Mouse (Mus musculus): ENCODE results near the gene Rab28. TPM values are rescaled to one million over a fixed set of nuclear protein-coding genes. Genes with fewer than 3 reads are reported as not detected.
"Not testable (repeated sequence)": the region's sequence is repeated elsewhere in the genome, so short reads cannot be mapped to it uniquely, and the experiment has no call there.

Rab28 gene
- 10 to 100 TPM; 69.4 to 76.4 (median 74.4) TPM for total RNA-seq (2022)

GRCm38 (mm10) chr5:41708051-41708630 is at the start of gene Rab28:
Gene Rab28 (minus strand): TSS chr5:41708157.
- DNase-seq (ENCODE audit: low spot score in 2 of 2) = peak; percentile 86 to 97

GRCm38 (mm10) chr5:41757338-41757737 is 49.4 kb upstream of the Rab28 start:
- DNase-seq (ENCODE audit: low spot score in 2 of 2) = no peak

- DNase-seq (ENCODE audit: low spot score in 2 of 2) = no peak
Measured at GRCm38 (mm10) chr5:41756396-41756795, 48.4 kb upstream of the Rab28 start.

GRCm38 (mm10) chr5:41755373-41755960 is 47.5 kb upstream of the Rab28 start:
- no peak for DNase-seq (ENCODE audit: low spot score in 2 of 2)

DNA sequence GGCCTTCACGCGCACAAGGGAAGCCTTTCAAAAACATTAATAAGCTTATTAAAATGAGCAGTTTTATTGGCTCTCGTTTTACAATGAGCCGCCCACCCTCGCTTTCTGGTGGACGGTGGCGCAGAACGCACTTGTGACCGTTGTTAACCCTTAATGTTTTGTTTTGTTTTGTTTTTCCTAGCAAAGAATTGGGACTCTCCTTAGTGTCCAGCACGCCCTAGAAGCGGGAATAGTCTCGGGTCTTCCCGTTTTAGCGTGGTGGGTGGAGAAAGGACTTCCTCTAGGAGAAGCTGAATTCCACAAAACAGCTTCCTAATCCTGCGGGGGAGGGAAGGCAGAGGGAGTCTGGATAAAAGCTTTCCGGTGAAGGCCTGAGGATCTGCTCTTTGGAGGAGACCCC is 46.9 kb upstream of the Rab28 start:
- DNase-seq (ENCODE audit: low spot score in 2 of 2) = no peak

- DNase-seq (ENCODE audit: low spot score in 2 of 2) = no peak
Measured at GRCm38 (mm10) chr5:41754226-41754775, 46.3 kb upstream of the Rab28 start.

GRCm38 (mm10) chr5:41752721-41753120 is 44.8 kb upstream of the Rab28 start:
- DNase-seq (ENCODE audit: low spot score in 2 of 2) = no peak

DNA sequence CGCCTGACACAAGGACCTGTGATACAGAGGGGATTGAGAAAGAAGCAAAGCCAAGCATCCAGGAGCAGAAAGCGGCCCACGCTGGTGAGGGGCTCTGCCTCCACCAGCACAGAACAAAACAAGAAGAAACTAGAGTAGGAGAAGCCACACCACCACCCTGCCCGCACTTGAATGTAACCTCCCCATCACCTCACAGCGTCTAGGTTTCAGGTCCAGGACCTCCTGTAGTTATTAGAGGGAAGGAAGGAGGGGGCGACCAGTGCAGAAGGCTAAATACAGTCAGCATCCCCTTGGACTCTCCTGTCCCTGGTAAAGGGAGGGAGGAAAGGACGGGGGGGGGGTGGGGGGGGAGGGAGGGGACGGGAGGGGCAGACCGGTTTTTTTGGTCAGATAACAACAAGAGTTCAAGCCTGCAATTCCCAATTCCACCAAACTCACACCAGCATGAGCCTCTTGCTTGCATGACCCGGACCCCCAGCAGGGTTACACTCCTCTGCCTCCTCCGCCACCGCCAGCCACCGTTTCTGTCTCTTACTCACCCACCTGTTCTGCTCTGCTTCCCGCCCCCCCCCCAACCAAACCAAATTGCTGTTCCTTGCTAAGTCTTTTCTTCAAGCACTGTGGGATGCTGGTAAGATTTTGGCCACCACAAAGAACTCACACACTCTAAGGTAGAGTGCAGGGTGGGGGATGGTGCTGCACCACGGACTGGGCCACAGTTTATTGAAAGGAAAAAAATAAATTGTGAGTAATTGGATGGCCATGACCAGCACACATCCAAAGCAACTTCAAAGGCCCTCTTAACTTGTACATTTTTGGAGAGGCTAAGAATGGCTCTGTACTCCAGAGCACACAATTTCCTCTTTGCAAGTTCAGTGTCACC is 37.2 kb upstream of the Rab28 start:
- no peak for DNase-seq (ENCODE audit: low spot score in 2 of 2)

GRCm38 (mm10) chr5:41744234-41744633 is 36.3 kb upstream of the Rab28 start:
- no peak for DNase-seq (ENCODE audit: low spot score in 2 of 2)

- DNase-seq (ENCODE audit: low spot score in 2 of 2) = no peak
Measured at GRCm38 (mm10) chr5:41738817-41739216, 30.9 kb upstream of the Rab28 start.

DNA sequence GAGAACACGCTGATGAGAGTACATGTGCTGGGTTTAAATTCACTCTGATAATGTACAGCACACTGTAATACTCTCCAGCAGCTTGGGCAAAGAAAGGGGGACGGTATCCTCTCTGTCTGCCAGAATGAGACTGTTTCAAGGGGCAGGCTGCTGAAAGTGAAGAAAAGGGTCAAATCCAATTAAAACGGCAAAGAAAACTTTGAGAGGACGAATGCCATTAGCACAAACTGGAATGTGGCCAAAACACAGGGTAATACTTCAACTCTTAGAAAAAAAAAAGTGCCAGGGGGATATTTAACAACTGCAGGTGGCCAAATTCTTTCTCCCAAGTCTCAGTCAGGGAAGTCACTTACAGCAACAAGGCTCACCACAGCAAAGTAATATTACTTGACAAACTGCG is 29.1 kb upstream of the Rab28 start:
- no peak for DNase-seq (ENCODE audit: low spot score in 2 of 2)

- DNase-seq (ENCODE audit: low spot score in 2 of 2) = no peak
Measured at GRCm38 (mm10) chr5:41727017-41727416, 19.1 kb upstream of the Rab28 start.

GRCm38 (mm10) chr5:41725573-41725972 is 17.6 kb upstream of the Rab28 start:
- no peak for DNase-seq (ENCODE audit: low spot score in 2 of 2)

GRCm38 (mm10) chr5:41707115-41708015 is 592 bp downstream of the Rab28 start:
- peak; percentile 19 to 30 for DNase-seq (ENCODE audit: low spot score in 2 of 2)

- no peak for DNase-seq (ENCODE audit: low spot score in 2 of 2)
Measured at GRCm38 (mm10) chr5:41706777-41707114, 1.2 kb downstream of the Rab28 start.

- not testable (repeated sequence) for DNase-seq (ENCODE audit: low spot score in 2 of 2)
Measured at GRCm38 (mm10) chr5:41701085-41701484, 6.9 kb downstream of the Rab28 start.

GRCm38 (mm10) chr5:41697958-41698357 is 10.0 kb downstream of the Rab28 start:
- DNase-seq (ENCODE audit: low spot score in 2 of 2) = no peak

- DNase-seq (ENCODE audit: low spot score in 2 of 2) = no peak
Measured at GRCm38 (mm10) chr5:41685016-41685415, 22.9 kb downstream of the Rab28 start.

DNA sequence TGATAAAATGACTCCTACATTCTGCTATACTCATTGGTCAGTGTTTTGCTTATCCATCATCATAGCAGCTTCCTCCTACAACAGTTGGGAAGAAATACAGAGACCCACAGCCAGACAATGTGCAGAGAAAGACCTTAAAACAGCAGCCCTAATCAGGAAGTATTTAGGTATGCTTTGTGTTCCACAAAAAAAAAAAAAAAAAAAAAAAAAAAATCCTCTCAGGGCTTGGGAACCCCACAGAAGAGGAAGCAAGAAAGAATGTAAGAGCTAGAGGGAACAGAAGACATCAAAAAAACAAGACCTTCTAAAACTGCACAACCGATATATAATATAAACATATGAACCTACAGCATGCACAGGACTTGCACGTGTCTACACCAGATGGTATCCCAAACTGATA is 24.0 kb downstream of the Rab28 start:
- DNase-seq (ENCODE audit: low spot score in 2 of 2) = no peak

GRCm38 (mm10) chr5:41666012-41666411 is 41.9 kb downstream of the Rab28 start:
- DNase-seq (ENCODE audit: low spot score in 2 of 2) = no peak

- no peak for DNase-seq (ENCODE audit: low spot score in 2 of 2)
Measured at GRCm38 (mm10) chr5:41636793-41637192, 71.2 kb downstream of the Rab28 start.

Measured in left cerebral cortex, adult 8-10 months (tissue).